Mouse (Mus musculus): ENCODE data around the gene Asprv1.

GRCm38 (mm10) chr6:86579066-86579784, 48.7 kb upstream of the Asprv1 start:
- TF ChIP-seq POLR2A (IDR thresholded peaks at IDR 0.05; ENCODE audit: insufficient read depth, low read length) (no peak), EP300 (IDR thresholded peaks at IDR 0.05; ENCODE audit: insufficient read depth, low read depth, low read length) (no peak)
